Mouse (Mus musculus) hindbrain, embryonic 13.5 days (tissue): ENCODE measurements around the gene Zbtb44. TPM values are rescaled to one million over a fixed set of nuclear protein-coding genes. Genes with fewer than 3 reads are reported as not detected.

Experiments used
- ATAC-seq: fragments of 200-750 bp; cut with Nextera tagmentation; 2 replicates; pipeline ENCODE4 v1.8.0; 2017; ENCODE audit warnings: moderate TSS enrichment; ENCODE audit not compliant: low FRiP score
- H3K27ac ChIP-seq: fragments of 300-500 bp; sonication (generic); 2 replicates; pipeline ENCODE4 v1.5.1; 2015; ENCODE audit warnings: inconsistent platforms, mild to moderate bottlenecking, moderate library complexity
- H3K27me3 ChIP-seq: fragments of 300-500 bp; sonication (generic); 2 replicates; pipeline ENCODE4 v1.6.1; 2015; ENCODE audit warnings: mild to moderate bottlenecking, inconsistent platforms
- H3K36me3 ChIP-seq: fragments of 300-500 bp; sonication (generic); 2 replicates; pipeline ENCODE4 v1.6.1; 2015; ENCODE audit warnings: mild to moderate bottlenecking, inconsistent platforms
- H3K4me1 ChIP-seq: fragments of 300-500 bp; sonication (generic); replicated peaks from 2 replicates; pipeline ENCODE4 v1.6.1; 2015; ENCODE audit warnings: inconsistent platforms
- H3K4me2 ChIP-seq: fragments of 300-500 bp; sonication (generic); 2 replicates; pipeline ENCODE4 v1.6.1; 2015; ENCODE audit warnings: inconsistent platforms, mild to moderate bottlenecking, moderate library complexity
- H3K4me3 ChIP-seq: fragments of 300-500 bp; sonication (generic); 2 replicates; pipeline ENCODE4 v1.5.1; 2015; ENCODE audit warnings: mild to moderate bottlenecking, inconsistent platforms
- H3K9ac ChIP-seq: fragments of 300-500 bp; sonication (generic); 2 replicates; pipeline ENCODE4 v1.6.1; 2015; ENCODE audit warnings: mild to moderate bottlenecking, inconsistent platforms
- H3K9me3 ChIP-seq: fragments of 300-500 bp; sonication (generic); 2 replicates; pipeline ENCODE4 v1.6.1; 2016; ENCODE audit warnings: inconsistent platforms
- WGBS: fragments of 180-500 bp; shearing (Covaris S2); methylation state at CpG from one replicate; pipeline ENCODE4 v1.1.7; 2015; 5-methylcytosine and 5-hydroxymethylcytosine counted together
- polyA plus RNA-seq: library from polyadenylated mRNA; unstranded; fragments of >200 nt; fragmentation: Nextera tagmentation; extraction: Ambion mirVana; gene quantifications from 2 replicates; pipeline ENCODE4 v1.2.1, GENCODE M21; 2015

Gene Zbtb44
- 4.1 and 4.8 TPM in 2 replicates for polyA plus RNA-seq

DNA sequence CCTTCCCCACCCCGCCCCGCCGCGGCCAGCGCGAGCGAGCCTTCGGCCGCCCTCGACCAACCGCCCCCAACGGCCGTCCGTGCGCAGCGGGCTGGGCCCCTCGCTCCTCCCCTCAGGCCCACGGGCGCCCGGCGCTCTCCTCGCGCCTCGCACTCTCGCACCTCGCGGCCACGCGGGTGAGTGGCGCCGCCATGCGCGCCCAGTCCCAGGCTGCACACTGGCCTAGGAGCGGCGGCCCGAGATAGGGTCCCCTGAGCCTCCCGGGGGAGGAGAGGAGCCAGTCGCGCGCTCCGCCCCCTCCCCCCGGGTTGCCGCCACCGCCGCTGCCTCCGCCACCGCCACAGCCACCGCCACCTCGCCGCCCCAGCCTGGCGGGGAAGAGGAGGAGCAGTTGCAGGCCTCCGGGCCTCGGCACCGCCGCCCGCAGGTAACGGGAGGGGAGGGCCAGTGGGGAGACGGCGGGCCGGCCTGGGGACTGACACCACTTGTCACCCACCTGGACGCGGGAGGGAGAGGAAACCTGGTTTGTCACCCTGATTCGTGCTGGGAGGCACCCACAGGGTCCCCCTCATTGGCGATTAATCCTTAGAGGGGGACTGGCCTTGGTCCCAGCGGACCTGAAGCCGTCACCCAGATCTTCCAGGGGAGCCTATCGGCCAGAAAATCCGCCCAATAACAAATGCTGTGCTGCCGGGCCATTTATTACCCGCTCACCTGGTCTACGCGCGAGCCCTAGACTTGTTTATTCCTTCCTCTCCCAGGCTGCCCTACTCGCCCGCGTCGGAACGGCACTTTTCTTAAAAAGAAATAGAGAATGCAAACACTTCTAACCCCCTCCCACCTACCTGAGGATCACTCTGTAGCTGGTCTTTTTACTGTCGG is at the start of gene Zbtb44:
TSS of gene Zbtb44 (plus strand) at position 113 of the 882 bp plus-strand sequence.
- Histone ChIP-seq H3K27ac (peak within 1 kb of the TSS; percentile 98), H3K4me3 (peak within 1 kb of the TSS; percentile 96), H3K4me1 (peaks cover 19% of the 10 kb centered on the region), H3K27me3 (no peaks in the 10 kb centered on the region), H3K4me2 (peak within 1 kb of the TSS; percentile 76), H3K9me3 (no peaks in the 10 kb centered on the region), H3K36me3 (no peaks in the 10 kb centered on the region), H3K9ac (peak within 1 kb of the TSS; percentile 91)
- WGBS: under 1% methylated on average over 64 of the region's 79 CpGs
- ATAC-seq: peak; percentile 94

GRCm38 (mm10) chr9:30985782-30986181 is 44.7 kb upstream of the Zbtb44 start:
- Histone ChIP-seq H3K4me3 (no peak overlapping the region), H3K4me2 (no peak overlapping the region), H3K27ac (no peak overlapping the region), H3K27me3 (no peaks in the 10 kb centered on the region), H3K9ac (no peak overlapping the region), H3K36me3 (no peaks in the 10 kb centered on the region), H3K9me3 (no peaks in the 10 kb centered on the region), H3K4me1 (no peaks in the 10 kb centered on the region)
- no peak for ATAC-seq
- WGBS: 81% methylated on average over 6 of the region's 6 CpGs

DNA sequence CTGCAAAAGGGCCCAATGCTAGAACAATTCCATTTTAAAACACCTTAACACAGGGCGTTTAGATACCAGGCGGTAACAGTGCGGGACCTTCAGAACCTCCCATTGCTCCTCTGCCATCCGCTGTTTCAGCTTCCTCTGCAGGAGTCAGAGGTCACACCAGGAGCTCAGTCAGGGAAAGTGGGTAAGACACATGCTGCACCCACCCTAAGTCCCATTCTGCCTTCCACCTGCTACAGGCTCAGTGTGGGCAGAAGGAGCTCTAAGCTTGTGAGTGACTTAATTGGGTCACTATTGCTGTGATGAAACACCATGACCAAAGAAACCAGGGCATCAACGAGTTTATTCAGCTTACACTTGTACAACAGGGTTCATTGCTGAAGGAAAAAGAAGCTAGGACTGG is 37.3 kb upstream of the Zbtb44 start:
- H3K9ac ChIP-seq: no peak overlapping the region
- H3K4me2 ChIP-seq: no peak overlapping the region
- H3K4me3 ChIP-seq: no peak overlapping the region
- no peak for ATAC-seq
- H3K9me3 ChIP-seq: no peaks in the 10 kb centered on the region
- H3K4me1 ChIP-seq: no peaks in the 10 kb centered on the region
- H3K36me3 ChIP-seq: no peaks in the 10 kb centered on the region
- no peaks in the 10 kb centered on the region for H3K27me3 ChIP-seq
- 86% methylated on average over 5 of the region's 5 CpGs for whole genome bisulfite sequencing
- no peak overlapping the region for H3K27ac ChIP-seq

DNA sequence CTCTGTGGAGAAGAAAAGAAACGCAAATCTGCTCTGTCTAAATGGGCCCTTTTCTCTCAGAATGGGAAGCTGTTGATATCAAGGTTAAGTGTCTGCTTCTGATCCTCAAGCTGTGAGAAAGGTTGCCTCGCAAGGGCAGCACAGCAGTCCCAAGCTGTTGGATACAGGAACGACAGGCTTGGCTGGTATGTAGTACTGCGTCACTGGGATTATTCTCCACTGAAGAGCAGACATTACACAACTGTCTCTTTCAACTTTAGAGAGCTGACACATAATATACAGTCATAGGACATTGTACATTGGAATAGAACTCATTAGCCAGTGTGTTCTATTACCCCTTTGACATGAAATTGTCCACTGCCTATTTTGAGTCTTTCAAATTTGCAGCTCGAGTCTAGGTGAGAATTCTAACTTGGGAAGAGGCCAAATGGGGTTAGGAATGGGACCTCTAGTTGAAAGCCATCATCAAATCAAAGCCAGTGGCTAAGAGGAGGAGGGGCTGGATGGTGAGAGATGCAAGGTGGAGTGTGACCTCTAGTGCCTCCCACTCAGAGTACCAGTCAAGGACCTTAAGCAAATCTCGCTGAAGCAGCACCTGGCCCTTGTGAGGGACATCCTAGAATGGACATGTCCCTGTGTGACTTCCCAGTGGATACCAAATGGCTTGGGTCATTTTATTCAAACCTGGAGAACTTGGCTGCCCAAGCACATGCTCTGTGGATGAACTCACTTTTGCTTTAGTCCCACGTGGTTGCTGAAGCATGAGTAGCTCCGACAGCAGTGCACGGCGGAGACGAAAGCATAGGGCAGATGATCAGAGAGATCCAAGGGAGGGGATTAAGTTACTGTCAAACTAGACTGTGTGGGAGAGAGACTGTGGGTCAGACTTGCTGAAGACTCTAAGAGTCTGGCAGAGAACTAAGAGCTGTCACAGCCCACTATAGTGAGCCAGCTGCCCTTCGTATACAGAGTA is 33.6 kb upstream of the Zbtb44 start:
- 90% methylated on average over 12 of the region's 12 CpGs for WGBS
- no peak overlapping the region for H3K4me3 ChIP-seq
- no peaks in the 10 kb centered on the region for H3K27me3 ChIP-seq
- ATAC-seq: no peak
- no peaks in the 10 kb centered on the region for H3K4me1 ChIP-seq
- no peak overlapping the region for H3K9ac ChIP-seq
- H3K27ac ChIP-seq: no peak overlapping the region
- H3K36me3 ChIP-seq: no peaks in the 10 kb centered on the region
- no peak overlapping the region for H3K4me2 ChIP-seq
- no peaks in the 10 kb centered on the region for H3K9me3 ChIP-seq

- H3K9me3 ChIP-seq: no peaks in the 10 kb centered on the region
- H3K27me3 ChIP-seq: no peaks in the 10 kb centered on the region
- no peak overlapping the region for H3K4me2 ChIP-seq
- no peak for ATAC-seq
- no peaks in the 10 kb centered on the region for H3K36me3 ChIP-seq
- H3K4me3 ChIP-seq: no peak overlapping the region
- no peak overlapping the region for H3K9ac ChIP-seq
- WGBS: 85% methylated on average over 10 of the region's 10 CpGs
- no peaks in the 10 kb centered on the region for H3K4me1 ChIP-seq
- no peak overlapping the region for H3K27ac ChIP-seq
These were observed 29.8 kb upstream of the Zbtb44 start for GRCm38 (mm10) chr9:31000641-31001040.

GRCm38 (mm10) chr9:31002528-31002927 is 27.9 kb upstream of the Zbtb44 start:
- no peak for ATAC-seq
- H3K36me3 ChIP-seq: no peaks in the 10 kb centered on the region
- H3K4me3 ChIP-seq: no peak overlapping the region
- WGBS: 85% methylated on average over 4 of the region's 4 CpGs
- H3K4me2 ChIP-seq: no peak overlapping the region
- no peaks in the 10 kb centered on the region for H3K4me1 ChIP-seq
- H3K9me3 ChIP-seq: no peaks in the 10 kb centered on the region
- no peaks in the 10 kb centered on the region for H3K27me3 ChIP-seq
- no peak overlapping the region for H3K9ac ChIP-seq
- no peak overlapping the region for H3K27ac ChIP-seq

- Histone ChIP-seq H3K36me3 (no peaks in the 10 kb centered on the region), H3K9me3 (no peaks in the 10 kb centered on the region), H3K27me3 (no peaks in the 10 kb centered on the region), H3K27ac (no peak overlapping the region), H3K9ac (no peak overlapping the region), H3K4me3 (no peak overlapping the region), H3K4me2 (no peak overlapping the region), H3K4me1 (no peaks in the 10 kb centered on the region; the same call in 1 of the 2 replicates)
- ATAC-seq: no peak
- 92% methylated on average over 2 of the region's 2 CpGs for WGBS
These were observed 21.1 kb upstream of the Zbtb44 start for GRCm38 (mm10) chr9:31009334-31009733.

- Histone ChIP-seq H3K27ac (no peak overlapping the region), H3K9ac (no peak overlapping the region), H3K4me1 (no peaks in the 10 kb centered on the region; the same call in 1 of the 2 replicates), H3K4me3 (no peak overlapping the region), H3K9me3 (no peaks in the 10 kb centered on the region), H3K27me3 (no peaks in the 10 kb centered on the region), H3K4me2 (no peak overlapping the region), H3K36me3 (no peaks in the 10 kb centered on the region)
- 86% methylated on average over 3 of the region's 3 CpGs for WGBS
- no peak for ATAC-seq
These were observed 20.4 kb upstream of the Zbtb44 start for GRCm38 (mm10) chr9:31010040-31010439.

DNA sequence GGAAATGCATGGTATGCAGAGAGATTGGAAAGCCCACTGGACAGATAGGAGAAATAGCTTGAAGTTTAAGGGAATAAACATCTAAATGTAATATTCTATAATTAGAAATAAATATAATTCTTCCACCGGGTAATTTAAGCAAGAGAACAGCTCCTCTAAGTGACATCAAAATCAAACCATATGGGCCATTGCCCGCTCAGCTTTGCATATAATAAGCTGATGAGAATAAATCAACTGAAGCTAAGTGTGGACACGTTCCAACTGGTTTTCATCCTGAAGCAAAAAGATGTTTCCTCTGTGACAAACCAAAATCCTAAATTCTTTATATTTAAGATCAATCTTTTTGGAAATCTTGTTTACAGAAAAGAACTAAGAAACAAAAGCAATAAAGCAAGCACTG is 19.7 kb upstream of the Zbtb44 start:
- Histone ChIP-seq H3K9ac (no peak overlapping the region), H3K4me3 (no peak overlapping the region), H3K27me3 (no peaks in the 10 kb centered on the region), H3K9me3 (no peaks in the 10 kb centered on the region), H3K36me3 (no peaks in the 10 kb centered on the region), H3K27ac (no peak overlapping the region), H3K4me2 (no peak overlapping the region), H3K4me1 (no peaks in the 10 kb centered on the region; the same call in 1 of the 2 replicates)
- 72% methylated on average over 3 of the region's 3 CpGs for WGBS
- no peak for ATAC-seq

DNA sequence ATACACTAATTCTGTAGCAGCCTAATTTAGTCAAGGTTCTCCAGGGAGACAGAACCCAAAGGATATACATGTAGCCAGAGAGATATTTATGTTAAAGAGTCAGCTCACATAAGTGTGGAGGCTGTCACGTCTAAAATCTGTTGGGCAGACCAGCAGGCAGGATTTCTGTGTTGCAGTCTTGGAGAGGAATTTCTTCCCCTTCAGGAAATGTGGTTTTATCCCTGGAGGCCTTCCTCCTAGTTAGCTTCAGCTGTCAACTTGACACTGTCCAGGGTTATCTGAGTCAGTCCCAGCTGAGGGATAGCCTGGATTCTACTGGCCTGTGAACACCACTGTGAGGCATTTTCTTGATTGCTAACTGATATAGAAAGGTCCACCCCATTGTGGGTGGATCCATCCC is 18.9 kb upstream of the Zbtb44 start:
- H3K4me3 ChIP-seq: no peak overlapping the region
- H3K4me1 ChIP-seq: no peaks in the 10 kb centered on the region; the same call in 1 of the 2 replicates
- H3K9ac ChIP-seq: no peak overlapping the region
- no peaks in the 10 kb centered on the region for H3K36me3 ChIP-seq
- no peaks in the 10 kb centered on the region for H3K27me3 ChIP-seq
- H3K4me2 ChIP-seq: no peak overlapping the region
- H3K9me3 ChIP-seq: no peaks in the 10 kb centered on the region
- 47% methylated on average over 1 of the region's 1 CpGs for WGBS
- no peak for ATAC-seq
- no peak overlapping the region for H3K27ac ChIP-seq

GRCm38 (mm10) chr9:31012674-31013073 is 17.8 kb upstream of the Zbtb44 start:
- no peak for ATAC-seq
- WGBS: 92% methylated on average over 4 of the region's 4 CpGs

DNA sequence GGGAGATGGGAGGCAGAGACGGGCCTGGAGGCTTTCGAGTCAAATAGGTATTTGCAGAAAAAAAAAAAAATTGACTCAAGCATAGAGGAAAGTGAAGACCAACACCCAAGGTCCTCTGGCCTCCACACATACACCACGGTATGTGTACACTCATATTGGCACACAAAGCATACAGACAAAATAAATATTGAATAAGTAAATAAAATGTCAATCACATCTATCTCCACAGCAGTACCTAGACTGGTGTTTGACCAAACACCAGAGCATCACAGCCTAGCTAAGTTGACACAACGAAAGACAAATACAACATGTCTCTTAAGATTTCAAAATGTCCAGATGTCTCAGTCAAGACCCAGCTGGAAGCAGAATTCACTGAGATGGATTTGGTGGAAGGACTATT is 17.0 kb upstream of the Zbtb44 start:
- Histone ChIP-seq H3K4me2 (no peak overlapping the region), H3K27ac (no peak overlapping the region), H3K27me3 (no peaks in the 10 kb centered on the region), H3K4me1 (no peaks in the 10 kb centered on the region; the same call in 1 of the 2 replicates), H3K36me3 (no peaks in the 10 kb centered on the region), H3K9ac (no peak overlapping the region), H3K4me3 (no peak overlapping the region), H3K9me3 (no peaks in the 10 kb centered on the region)
- WGBS: 87% methylated on average over 4 of the region's 4 CpGs
- ATAC-seq: no peak

More at GRCm38 (mm10) chr9:31012674-31013073, 17.8 kb upstream of the Zbtb44 start:
- Histone ChIP-seq H3K4me1 (no peaks in the 10 kb centered on the region; the same call in 1 of the 2 replicates), H3K9ac (no peak overlapping the region), H3K4me2 (no peak overlapping the region), H3K27me3 (no peaks in the 10 kb centered on the region), H3K9me3 (no peaks in the 10 kb centered on the region), H3K4me3 (no peak overlapping the region), H3K36me3 (no peaks in the 10 kb centered on the region), H3K27ac (no peak overlapping the region)
